Mouse (Mus musculus): ENCODE measurements at regions not wholly inside any gene's neighbourhood (a gene's known extent, or its start where the extent isn't known, plus 50 kb on each side); places are given as distances from the start of the nearest gene placed in this dataset.

GRCm38 (mm10) chr10:51056950-51057349 is 162.4 kb downstream of the Sim1 start:
- intact Hi-C loops (cut with DNase I), result no loop called here
- DNase-seq (ENCODE audit: low spot score in 2 of 2), result no peak

GRCm38 (mm10) chr10:51058333-51058732 is 163.8 kb downstream of the Sim1 start:
- intact Hi-C loops (cut with DNase I), result no loop called here
- no peak for DNase-seq (ENCODE audit: low spot score in 2 of 2)

GRCm38 (mm10) chr10:51101590-51101989 is 207.0 kb downstream of the Sim1 start:
- intact Hi-C loops (cut with DNase I), result no loop called here
- no peak for DNase-seq (ENCODE audit: low spot score in 2 of 2)

GRCm38 (mm10) chr10:51151833-51152232 is 257.3 kb downstream of the Sim1 start:
- intact Hi-C loops (cut with DNase I), result no loop called here

GRCm38 (mm10) chr10:51153484-51153985 is 259.0 kb downstream of the Sim1 start:
- no peak for DNase-seq (ENCODE audit: low spot score in 2 of 2)
- intact Hi-C loops (cut with DNase I), result no loop called here

More at GRCm38 (mm10) chr10:51151833-51152232, 257.3 kb downstream of the Sim1 start:
- no peak for DNase-seq (ENCODE audit: low spot score in 2 of 2)

GRCm38 (mm10) chr10:51154016-51154415 is 259.5 kb downstream of the Sim1 start:
- DNase-seq (ENCODE audit: low spot score in 2 of 2), result no peak
- intact Hi-C loops (cut with DNase I), result no loop called here

GRCm38 (mm10) chr10:51154743-51155142 is 260.2 kb downstream of the Sim1 start:
- no peak for DNase-seq (ENCODE audit: low spot score in 2 of 2)
- intact Hi-C loops (cut with DNase I), result no loop called here

GRCm38 (mm10) chr10:51173619-51174018 is 279.1 kb downstream of the Sim1 start:
- intact Hi-C loops (cut with DNase I), result no loop called here
- no peak for DNase-seq (ENCODE audit: low spot score in 2 of 2)

GRCm38 (mm10) chr10:51175993-51176577 is 281.5 kb downstream of the Sim1 start:
- DNase-seq (ENCODE audit: low spot score in 2 of 2), result no peak
- intact Hi-C loops (cut with DNase I), result no loop called here

GRCm38 (mm10) chr10:51176692-51177091 is 282.1 kb downstream of the Sim1 start:
- no peak for DNase-seq (ENCODE audit: low spot score in 2 of 2)
- intact Hi-C loops (cut with DNase I), result no loop called here

GRCm38 (mm10) chr10:51181752-51182151 is 287.2 kb downstream of the Sim1 start:
- intact Hi-C loops (cut with DNase I), result no loop called here
- no peak for DNase-seq (ENCODE audit: low spot score in 2 of 2)

- no peak for DNase-seq (ENCODE audit: low spot score in 2 of 2)
- intact Hi-C loops (cut with DNase I), result no loop called here
Measured at GRCm38 (mm10) chr10:51191407-51192059, 288.9 kb upstream of the Gm49339 start.

GRCm38 (mm10) chr10:51219481-51219880 is 260.9 kb upstream of the Gm49339 start:
- intact Hi-C loops (cut with DNase I), result no loop called here
- no peak for DNase-seq (ENCODE audit: low spot score in 2 of 2)

GRCm38 (mm10) chr10:51233592-51233991 is 246.8 kb upstream of the Gm49339 start:
- intact Hi-C loops (cut with DNase I), result no loop called here
- no peak for DNase-seq (ENCODE audit: low spot score in 2 of 2)

- intact Hi-C loops (cut with DNase I), result no loop called here
- no peak for DNase-seq (ENCODE audit: low spot score in 2 of 2)
Measured at GRCm38 (mm10) chr10:51235586-51236575, 244.5 kb upstream of the Gm49339 start.

GRCm38 (mm10) chr10:51238103-51238502 is 242.3 kb upstream of the Gm49339 start:
- intact Hi-C loops (cut with DNase I), result no loop called here

GRCm38 (mm10) chr10:51253439-51253838 is 227.0 kb upstream of the Gm49339 start:
- no peak for DNase-seq (ENCODE audit: low spot score in 2 of 2)
- intact Hi-C loops (cut with DNase I), result no loop called here

More at GRCm38 (mm10) chr10:51238103-51238502, 242.3 kb upstream of the Gm49339 start:
- no peak for DNase-seq (ENCODE audit: low spot score in 2 of 2)

GRCm38 (mm10) chr10:51257587-51258049 is 222.8 kb upstream of the Gm49339 start:
- DNase-seq (ENCODE audit: low spot score in 2 of 2), result no peak
- intact Hi-C loops (cut with DNase I), result no loop called here

- DNase-seq (ENCODE audit: low spot score in 2 of 2), result peak; percentile 53 to 56
- intact Hi-C loops (cut with DNase I), result no loop called here
Measured at GRCm38 (mm10) chr10:51271364-51271763, 209.0 kb upstream of the Gm49339 start.

GRCm38 (mm10) chr10:51278195-51278594 is 202.2 kb upstream of the Gm49339 start:
- no peak for DNase-seq (ENCODE audit: low spot score in 2 of 2)
- intact Hi-C loops (cut with DNase I), result no loop called here

Data from left cerebral cortex, postnatal 36 days (tissue).